Mouse (Mus musculus) limb, embryonic 12.5 days (tissue): ENCODE measurements around the gene Thada. TPM values are rescaled to one million over a fixed set of nuclear protein-coding genes. Genes with fewer than 3 reads are reported as not detected.

Source experiments
- ATAC-seq: fragments of 200-750 bp; cut with Nextera tagmentation; 2 replicates; pipeline ENCODE4 v1.8.0; 2017; ENCODE audit warnings: low read depth, moderate TSS enrichment; ENCODE audit not compliant: insufficient number of reproducible peaks, insufficient read depth, low FRiP score, low TSS enrichment
- H3K27ac ChIP-seq: fragments of 300-500 bp; sonication (generic); 2 replicates; pipeline ENCODE4 v1.5.1; 2016; ENCODE audit warnings: mild to moderate bottlenecking, moderate library complexity
- H3K27me3 ChIP-seq: fragments of 300-500 bp; sonication (generic); 2 replicates; pipeline ENCODE4 v1.6.1; 2016; ENCODE audit warnings: mild to moderate bottlenecking, moderate library complexity
- H3K36me3 ChIP-seq: fragments of 300-500 bp; sonication (generic); 2 replicates; pipeline ENCODE4 v1.6.1; 2016; ENCODE audit warnings: mild to moderate bottlenecking, moderate library complexity
- H3K4me1 ChIP-seq: fragments of 300-500 bp; sonication (generic); replicated peaks from 2 replicates; pipeline ENCODE4 v1.6.1; 2016
- H3K4me2 ChIP-seq: fragments of 300-500 bp; sonication (generic); 2 replicates; pipeline ENCODE4 v1.6.1; 2016; ENCODE audit warnings: mild to moderate bottlenecking, moderate library complexity
- H3K4me3 ChIP-seq: fragments of 300-500 bp; sonication (generic); replicated peaks from 2 replicates; pipeline ENCODE4 v1.5.1; 2016; ENCODE audit warnings: mild to moderate bottlenecking
- H3K9ac ChIP-seq: fragments of 300-500 bp; sonication (generic); replicated peaks from 2 replicates; pipeline ENCODE4 v1.6.1; 2016; ENCODE audit warnings: mild to moderate bottlenecking, moderate library complexity
- H3K9me3 ChIP-seq: fragments of 300-500 bp; sonication (generic); 2 replicates; pipeline ENCODE4 v1.6.1; 2016; ENCODE audit warnings: mild to moderate bottlenecking, moderate library complexity
- WGBS: fragments of 180-500 bp; shearing (Covaris S2); methylation state at CpG from one replicate; pipeline ENCODE4 v1.1.7; 2016; 5-methylcytosine and 5-hydroxymethylcytosine counted together
- polyA plus RNA-seq: library from polyadenylated mRNA; unstranded; fragments of >200 nt; fragmentation: Nextera tagmentation; extraction: Ambion mirVana; gene quantifications from 2 replicates; pipeline ENCODE4 v1.2.1, GENCODE M21; 2016

Gene Thada
- polyA plus RNA-seq, 1 experiment from 2014 or later, result 15.3 TPM

- 54% methylated on average over 5 of the region's 5 CpGs for WGBS
- Histone ChIP-seq H3K9ac (no peak overlapping the region), H3K27ac (peak overlapping the region; percentile 80; the same call in 1 of the 2 replicates)
Measured at GRCm38 (mm10) chr17:84257927-84258532, 208.0 kb downstream of the Thada start.

DNA sequence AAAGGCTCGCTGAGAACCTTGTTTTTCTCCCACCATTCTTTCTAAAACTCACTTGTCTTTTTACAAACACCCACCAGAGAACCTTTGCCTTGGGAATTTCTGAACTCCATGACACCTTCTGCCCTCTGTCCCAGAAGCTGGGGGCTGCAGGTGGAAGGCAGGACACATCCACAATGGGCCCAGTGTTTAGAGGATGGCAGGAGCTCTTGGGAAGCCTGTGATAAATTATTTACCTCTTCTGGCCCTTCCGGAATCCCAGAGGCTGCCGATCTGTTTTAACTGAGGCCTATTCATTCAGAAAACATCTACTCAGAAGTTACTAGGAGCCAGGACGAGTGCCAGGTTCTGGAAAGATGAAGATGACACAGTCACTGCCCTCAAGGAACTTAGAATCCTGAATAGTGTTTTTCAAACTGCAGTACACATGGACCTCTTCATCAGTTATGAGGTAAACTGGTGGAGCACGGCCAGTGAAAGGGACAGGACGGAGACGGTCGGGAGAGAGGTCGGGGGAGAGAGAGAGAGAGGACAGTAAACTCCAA is 209.7 kb downstream of the Thada start:
- Histone ChIP-seq H3K27me3 (no peaks in the 10 kb centered on the region), H3K9me3 (no peaks in the 10 kb centered on the region), H3K4me2 (no peak overlapping the region), H3K4me1 (peaks cover 52% of the 10 kb centered on the region), H3K4me3 (no peak overlapping the region), H3K9ac (no peak overlapping the region), H3K36me3 (0 out of 2 replicates have a peak, but pooled peaks cover 2% of the 10 kb centered on the region), H3K27ac (peak overlapping the region; percentile 81)
- 55% methylated on average over 9 of the region's 9 CpGs for WGBS
- no peak for ATAC-seq

More at GRCm38 (mm10) chr17:84257927-84258532, 208.0 kb downstream of the Thada start:
- no peaks in the 10 kb centered on the region for H3K27me3 ChIP-seq
- no peak for ATAC-seq
- H3K4me3 ChIP-seq, result no peak overlapping the region
- peaks cover 58% of the 10 kb centered on the region for H3K4me1 ChIP-seq
- no peak overlapping the region for H3K4me2 ChIP-seq
- no peaks in the 10 kb centered on the region for H3K36me3 ChIP-seq
- H3K9me3 ChIP-seq, result no peaks in the 10 kb centered on the region

DNA sequence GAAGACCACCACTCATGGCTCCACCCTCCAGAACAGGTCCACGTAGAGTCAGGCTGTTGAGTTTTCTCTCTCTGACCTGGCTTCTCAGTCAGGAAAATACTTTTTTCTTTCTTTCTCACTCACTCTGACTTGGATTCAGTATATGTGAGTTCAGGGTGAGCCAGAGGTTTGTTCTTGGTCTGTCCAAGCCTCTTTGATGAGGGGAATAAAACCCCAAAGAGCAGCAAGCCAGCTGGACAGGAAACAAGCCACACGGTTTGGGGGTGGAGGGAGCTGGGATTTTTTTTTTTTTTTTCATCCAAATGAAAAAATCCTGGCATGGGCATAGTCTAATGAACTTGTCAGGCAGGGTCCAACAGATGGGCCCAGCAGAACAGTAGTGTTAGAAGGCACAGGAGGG is 210.2 kb downstream of the Thada start:
- H3K4me3 ChIP-seq, result no peak overlapping the region
- H3K4me2 ChIP-seq, result no peak overlapping the region
- WGBS, result 26% methylated on average over 2 of the region's 2 CpGs
- H3K9me3 ChIP-seq, result no peaks in the 10 kb centered on the region
- no peak overlapping the region for H3K9ac ChIP-seq
- no peak for ATAC-seq
- H3K27ac ChIP-seq, result peak overlapping the region; percentile 81
- H3K36me3 ChIP-seq, result 0 out of 2 replicates have a peak, but pooled peaks cover 5% of the 10 kb centered on the region
- H3K4me1 ChIP-seq, result peaks cover 47% of the 10 kb centered on the region
- H3K27me3 ChIP-seq, result no peaks in the 10 kb centered on the region

DNA sequence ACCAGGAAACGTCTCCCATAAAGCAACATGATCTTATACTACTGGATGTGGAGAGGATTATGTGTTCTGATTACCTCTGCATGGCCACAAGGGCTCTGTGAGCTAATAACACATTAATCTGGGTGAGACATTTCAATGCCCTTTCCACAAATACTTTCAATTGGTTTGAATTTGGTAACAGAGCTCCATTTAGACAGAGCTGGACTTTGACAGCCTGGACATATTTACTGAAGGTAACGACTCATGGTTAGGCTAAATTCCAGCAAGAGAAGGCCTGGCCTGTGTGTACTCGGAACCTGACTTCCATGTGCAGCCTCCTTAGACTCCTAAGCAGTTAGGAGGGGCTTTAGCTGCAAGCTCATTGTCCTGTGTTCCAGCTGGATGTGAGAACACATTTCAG is 214.6 kb downstream of the Thada start:
- no peak for ATAC-seq
- H3K9me3 ChIP-seq, result no peaks in the 10 kb centered on the region
- no peak overlapping the region for H3K4me2 ChIP-seq
- peaks cover 11% of the 10 kb centered on the region for H3K4me1 ChIP-seq
- no peak overlapping the region for H3K9ac ChIP-seq
- no peaks in the 10 kb centered on the region for H3K27me3 ChIP-seq
- no peak overlapping the region for H3K4me3 ChIP-seq
- H3K27ac ChIP-seq, result no peak overlapping the region
- H3K36me3 ChIP-seq, result peaks cover 26% of the 10 kb centered on the region; the same call in 1 of the 2 replicates
- WGBS, result 78% methylated on average over 3 of the region's 3 CpGs

- peak overlapping the region; percentile 64 for H3K27ac ChIP-seq
- H3K4me1 ChIP-seq, result peaks cover 19% of the 10 kb centered on the region
- 72% methylated on average over 18 of the region's 18 CpGs for WGBS
- H3K9me3 ChIP-seq, result peaks cover 4% of the 10 kb centered on the region; the same call in 1 of the 2 replicates
- H3K36me3 ChIP-seq, result peaks cover 20% of the 10 kb centered on the region; the same call in 1 of the 2 replicates
- ATAC-seq, result peak; percentile 81
- no peak overlapping the region for H3K9ac ChIP-seq
- H3K4me3 ChIP-seq, result no peak overlapping the region
- no peak overlapping the region for H3K4me2 ChIP-seq
- no peaks in the 10 kb centered on the region for H3K27me3 ChIP-seq
Measured at GRCm38 (mm10) chr17:84244182-84244920, 221.7 kb downstream of the Thada start.

DNA sequence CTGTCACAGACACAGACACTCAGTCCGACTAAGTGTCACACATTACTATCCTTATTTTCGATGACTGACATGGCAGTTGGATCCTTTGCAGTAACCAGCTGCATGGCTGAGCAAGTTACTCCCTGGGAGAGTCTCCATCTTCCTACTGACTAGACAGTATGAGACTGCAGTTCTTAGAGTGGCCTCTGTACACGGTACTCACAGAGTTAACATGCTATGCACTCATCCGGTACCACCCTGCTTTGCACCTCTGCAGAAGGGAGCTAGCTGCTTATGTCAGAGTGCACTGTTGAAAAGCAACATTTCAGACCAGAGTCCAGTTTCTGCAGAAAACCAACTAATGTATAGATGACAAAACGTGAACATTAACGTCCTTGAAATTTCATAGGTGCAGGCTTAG is 222.2 kb downstream of the Thada start:
- peaks cover 4% of the 10 kb centered on the region; the same call in 1 of the 2 replicates for H3K9me3 ChIP-seq
- no peak overlapping the region for H3K4me3 ChIP-seq
- no peak overlapping the region for H3K9ac ChIP-seq
- no peaks in the 10 kb centered on the region for H3K27me3 ChIP-seq
- no peak overlapping the region for H3K4me2 ChIP-seq
- 71% methylated on average over 6 of the region's 6 CpGs for WGBS
- no peak for ATAC-seq
- peak overlapping the region; percentile 64 for H3K27ac ChIP-seq
- peaks cover 19% of the 10 kb centered on the region for H3K4me1 ChIP-seq
- H3K36me3 ChIP-seq, result peaks cover 20% of the 10 kb centered on the region; the same call in 1 of the 2 replicates

DNA sequence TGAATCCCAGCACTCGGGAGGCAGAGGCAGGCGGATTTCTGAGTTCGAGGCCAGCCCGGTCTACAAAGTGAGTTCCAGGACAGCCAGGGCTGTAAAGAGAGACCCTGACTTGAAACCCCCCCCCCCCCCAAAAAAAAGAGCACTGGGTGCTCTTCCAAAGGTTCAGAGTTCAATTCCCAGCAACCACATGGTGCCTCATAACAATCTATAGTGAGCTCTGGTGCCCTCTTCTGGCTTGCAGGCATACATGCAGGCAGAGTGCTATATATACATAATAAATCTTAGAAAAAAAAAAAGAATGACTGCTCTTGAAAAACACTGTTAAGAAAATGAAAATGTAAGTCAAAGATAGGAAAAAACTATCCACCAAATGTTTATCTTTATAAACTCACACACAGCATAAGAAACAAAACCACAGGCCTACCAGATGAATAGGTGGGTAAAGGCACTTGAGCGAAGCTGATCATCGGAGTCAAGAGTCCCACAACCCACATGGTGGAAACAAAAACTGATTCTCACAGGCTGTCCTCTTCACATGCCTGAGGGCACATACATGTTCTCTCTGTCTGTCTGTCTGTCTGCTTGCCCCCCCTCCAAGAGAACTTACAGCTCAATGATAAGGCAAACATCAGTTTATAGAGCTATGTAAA is 224.6 kb downstream of the Thada start:
- Histone ChIP-seq H3K9ac (no peak overlapping the region), H3K4me3 (no peak overlapping the region), H3K36me3 (peaks cover 15% of the 10 kb centered on the region; the same call in 1 of the 2 replicates), H3K9me3 (peaks cover 4% of the 10 kb centered on the region; the same call in 1 of the 2 replicates), H3K27me3 (no peaks in the 10 kb centered on the region), H3K4me1 (peaks cover 19% of the 10 kb centered on the region), H3K27ac (no peak overlapping the region), H3K4me2 (no peak overlapping the region)
- WGBS, result 95% methylated on average over 6 of the region's 6 CpGs
- ATAC-seq, result no peak

- Histone ChIP-seq H3K27ac (no peak overlapping the region), H3K36me3 (peaks cover 8% of the 10 kb centered on the region; the same call in 1 of the 2 replicates), H3K9me3 (peaks cover 4% of the 10 kb centered on the region; the same call in 1 of the 2 replicates), H3K4me2 (no peak overlapping the region), H3K9ac (no peak overlapping the region), H3K27me3 (no peaks in the 10 kb centered on the region), H3K4me1 (peaks cover 14% of the 10 kb centered on the region), H3K4me3 (no peak overlapping the region)
- WGBS, result 85% methylated on average over 2 of the region's 2 CpGs
- no peak for ATAC-seq
Measured at GRCm38 (mm10) chr17:84239679-84240292, 226.2 kb downstream of the Thada start.

GRCm38 (mm10) chr17:84238174-84238573 is 227.8 kb downstream of the Thada start:
- H3K36me3 ChIP-seq, result peaks cover 5% of the 10 kb centered on the region; the same call in 1 of the 2 replicates
- no peaks in the 10 kb centered on the region for H3K27me3 ChIP-seq
- no peak overlapping the region for H3K4me2 ChIP-seq
- ATAC-seq, result no peak
- H3K4me1 ChIP-seq, result no peaks in the 10 kb centered on the region; the same call in none of the 2 replicates
- peaks cover 4% of the 10 kb centered on the region; the same call in 1 of the 2 replicates for H3K9me3 ChIP-seq
- H3K27ac ChIP-seq, result no peak overlapping the region
- 45% methylated on average over 1 of the region's 1 CpGs for WGBS
- no peak overlapping the region for H3K9ac ChIP-seq
- H3K4me3 ChIP-seq, result no peak overlapping the region

DNA sequence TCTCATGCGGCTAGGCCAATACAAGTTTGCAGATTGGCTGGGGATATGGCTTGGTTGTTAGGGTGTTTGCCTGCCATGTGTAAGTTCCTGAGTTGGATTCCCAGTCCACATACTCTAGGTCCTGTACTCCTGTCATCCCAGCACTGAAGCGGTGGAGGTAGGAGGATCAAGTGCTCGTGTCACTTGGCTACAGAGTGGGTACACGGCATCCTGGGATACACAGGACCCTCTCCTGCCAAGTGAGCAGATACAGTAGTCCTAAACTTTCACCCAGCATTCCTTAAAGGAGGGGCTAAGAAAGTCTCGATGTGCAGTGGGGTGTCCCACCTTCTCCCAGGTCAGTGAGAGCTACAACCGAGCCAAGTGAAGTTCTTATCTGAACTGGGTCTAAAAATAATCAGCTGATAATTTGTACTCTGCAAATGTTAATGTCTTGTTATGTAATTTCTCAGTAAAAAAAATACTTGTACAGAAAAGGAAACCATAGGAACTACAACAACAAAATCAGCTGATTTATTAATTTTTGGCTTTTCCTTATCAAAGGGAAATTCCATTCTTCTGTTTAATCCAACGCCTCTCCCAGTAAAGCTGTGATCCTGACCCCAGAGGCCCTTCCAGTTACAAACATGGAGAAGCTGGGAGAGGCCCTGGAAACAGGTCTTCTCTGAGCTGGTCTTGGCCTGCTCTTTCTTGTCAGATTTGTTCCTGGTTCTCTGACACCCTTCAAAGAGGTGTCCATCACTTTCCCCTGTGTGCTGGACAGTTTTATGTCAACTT is 229.0 kb downstream of the Thada start:
- peaks cover 4% of the 10 kb centered on the region; the same call in 1 of the 2 replicates for H3K9me3 ChIP-seq
- no peaks in the 10 kb centered on the region; the same call in 1 of the 2 replicates for H3K4me1 ChIP-seq
- no peak overlapping the region for H3K27ac ChIP-seq
- no peak for ATAC-seq
- no peak overlapping the region for H3K4me2 ChIP-seq
- H3K9ac ChIP-seq, result no peak overlapping the region
- H3K4me3 ChIP-seq, result no peak overlapping the region
- 92% methylated on average over 7 of the region's 7 CpGs for WGBS
- H3K36me3 ChIP-seq, result peaks cover 5% of the 10 kb centered on the region; the same call in 1 of the 2 replicates
- no peaks in the 10 kb centered on the region for H3K27me3 ChIP-seq
